Mouse (Mus musculus) limb, embryonic 15.5 days (tissue): ENCODE data around the gene Olfr1217. TPM values are rescaled to one million over a fixed set of nuclear protein-coding genes. Genes with fewer than 3 reads are reported as not detected.
"Not testable (repeated sequence)": the region's sequence is repeated elsewhere in the genome, so short reads cannot be mapped to it uniquely, and the experiment has no call there.

Experiments
- ATAC-seq: fragments of 200-750 bp; cut with Nextera tagmentation; 2 replicates; pipeline ENCODE4 v1.8.0; 2017; ENCODE audit warnings: low read depth, moderate TSS enrichment; ENCODE audit not compliant: insufficient number of reproducible peaks, low FRiP score, low TSS enrichment
- H3K27ac ChIP-seq: fragments of 300-500 bp; sonication (generic); 2 replicates; pipeline ENCODE4 v1.5.1; 2015; ENCODE audit warnings: moderate library complexity, mild to moderate bottlenecking, inconsistent platforms
- H3K27me3 ChIP-seq: fragments of 300-500 bp; sonication (generic); 2 replicates; pipeline ENCODE4 v1.6.1; 2015; ENCODE audit warnings: inconsistent platforms
- H3K36me3 ChIP-seq: fragments of 300-500 bp; sonication (generic); 2 replicates; pipeline ENCODE4 v1.6.1; 2015; ENCODE audit warnings: inconsistent platforms
- H3K4me1 ChIP-seq: fragments of 300-500 bp; sonication (generic); 2 replicates; pipeline ENCODE4 v1.6.1; 2015; ENCODE audit warnings: inconsistent platforms
- H3K4me2 ChIP-seq: fragments of 300-500 bp; sonication (generic); 2 replicates; pipeline ENCODE4 v1.6.1; 2015; ENCODE audit warnings: mild to moderate bottlenecking, inconsistent platforms
- H3K4me3 ChIP-seq: fragments of 300-500 bp; sonication (generic); 2 replicates; pipeline ENCODE4 v1.5.1; 2015; ENCODE audit warnings: mild to moderate bottlenecking, inconsistent platforms
- H3K9ac ChIP-seq: fragments of 300-500 bp; sonication (generic); 2 replicates; pipeline ENCODE4 v1.6.1; 2015; ENCODE audit warnings: inconsistent platforms
- H3K9me3 ChIP-seq: fragments of 300-500 bp; sonication (generic); 2 replicates; pipeline ENCODE4 v1.6.1; 2016; ENCODE audit warnings: inconsistent platforms
- WGBS: fragments of 180-500 bp; shearing (Covaris S2); methylation state at CpG from one replicate; pipeline ENCODE4 v1.1.7; 2015; 5-methylcytosine and 5-hydroxymethylcytosine counted together
- polyA plus RNA-seq: library from polyadenylated mRNA; unstranded; fragments of >200 nt; fragmentation: Nextera tagmentation; extraction: Ambion mirVana; gene quantifications from 2 replicates; pipeline ENCODE4 v1.2.1, GENCODE M21; 2015

Olfr1217 gene
- not detected in 2 replicates for polyA plus RNA-seq

GRCm38 (mm10) chr2:89031965-89032364 lies at the start of gene Olfr1217:
TSS of gene Olfr1217 (minus strand) at chr2:89032065.
- ATAC-seq, result no peak
- whole genome bisulfite sequencing, result 73% methylated on average over 2 of the region's 2 CpGs

DNA sequence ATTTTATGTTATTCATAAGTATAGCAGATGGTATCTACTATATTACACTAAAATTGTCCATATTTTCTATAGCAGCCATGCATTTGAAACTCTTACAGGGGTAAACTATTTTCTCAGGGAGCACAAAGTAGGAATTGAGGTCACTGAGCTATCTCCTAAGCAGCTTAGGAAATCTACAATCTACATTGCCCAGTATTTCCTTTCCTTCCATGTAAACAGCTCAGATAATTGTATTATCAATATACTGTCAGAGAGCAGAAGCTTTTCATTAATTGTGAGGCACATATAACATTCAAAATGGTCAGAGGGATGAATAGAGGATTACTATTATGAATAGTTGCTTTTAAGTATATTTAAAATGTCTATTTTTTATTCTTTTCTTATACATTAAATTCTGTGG lies 49.6 kb upstream of the Olfr1217 start:
- Histone ChIP-seq H3K27me3 (no peaks in the 10 kb centered on the region), H3K36me3 (no peaks in the 10 kb centered on the region), H3K9ac (no peak overlapping the region), H3K4me1 (no peaks in the 10 kb centered on the region), H3K4me3 (no peak overlapping the region), H3K4me2 (no peak overlapping the region), H3K9me3 (no peaks in the 10 kb centered on the region), H3K27ac (no peak overlapping the region)
- ATAC-seq, result no peak

More at GRCm38 (mm10) chr2:89031965-89032364, at the start of gene Olfr1217:
- Histone ChIP-seq H3K27ac (no peak within 1 kb of the TSS), H3K4me2 (no peak within 1 kb of the TSS), H3K36me3 (no peaks in the 10 kb centered on the region), H3K4me3 (no peak within 1 kb of the TSS), H3K9me3 (no peaks in the 10 kb centered on the region), H3K4me1 (no peaks in the 10 kb centered on the region), H3K9ac (no peak within 1 kb of the TSS), H3K27me3 (no peaks in the 10 kb centered on the region)

- Histone ChIP-seq H3K27ac (no peak within 1 kb of the TSS), H3K27me3 (no peaks in the 10 kb centered on the region), H3K9me3 (no peaks in the 10 kb centered on the region), H3K36me3 (no peaks in the 10 kb centered on the region), H3K4me3 (no peak within 1 kb of the TSS), H3K9ac (no peak within 1 kb of the TSS), H3K4me1 (no peaks in the 10 kb centered on the region), H3K4me2 (no peak within 1 kb of the TSS)
- no peak for ATAC-seq
Measured at GRCm38 (mm10) chr2:89061087-89061486, 29.2 kb upstream of the Olfr1217 start, which contains the start of gene Olfr1218. TSS of gene Olfr1218 (minus strand) at chr2:89061187.

DNA sequence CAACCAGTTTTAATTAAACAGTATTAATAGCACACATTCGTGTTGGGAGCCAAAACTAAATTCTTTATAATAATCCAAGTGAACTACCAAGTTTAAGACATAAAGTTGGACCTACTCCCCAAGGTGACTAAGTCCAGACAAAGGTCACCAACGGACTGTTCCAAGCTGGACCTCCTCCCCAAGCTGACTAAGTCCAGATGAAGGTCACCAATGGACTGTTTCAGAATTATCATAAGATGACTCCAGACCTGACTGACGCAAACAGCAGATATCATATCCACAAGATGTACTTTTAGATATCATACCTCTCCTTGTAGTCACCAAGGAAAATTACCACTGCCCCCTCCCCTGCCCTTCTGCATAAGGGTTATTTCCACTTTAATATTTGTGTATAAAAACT lies 10.4 kb downstream of the Olfr1217 start:
- not testable (repeated sequence) for H3K27me3 ChIP-seq, H3K9me3 ChIP-seq, ATAC-seq, H3K36me3 ChIP-seq, H3K4me3 ChIP-seq, H3K4me1 ChIP-seq, H3K4me2 ChIP-seq, H3K9ac ChIP-seq, H3K27ac ChIP-seq
- WGBS, result 67% methylated on average over 3 of the region's 3 CpGs

DNA sequence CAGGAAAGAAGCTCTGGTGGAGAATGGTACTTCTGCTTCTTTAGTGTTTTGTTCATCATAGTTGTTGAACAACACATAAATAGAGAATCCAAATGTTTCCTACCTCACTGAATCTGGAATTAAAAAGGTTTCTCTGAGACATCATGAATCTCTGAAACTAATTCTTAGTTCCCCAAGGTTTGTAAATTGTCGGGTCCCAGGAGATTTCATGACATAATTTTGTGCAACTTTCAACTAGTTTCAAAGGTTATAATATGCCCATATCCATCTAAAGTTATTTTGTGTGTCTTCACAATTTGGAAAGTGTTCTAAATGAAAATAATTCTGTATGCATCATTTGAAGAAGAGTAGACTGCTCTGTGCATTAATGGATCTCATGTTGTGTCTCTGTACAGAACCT lies 13.6 kb downstream of the Olfr1217 start, which contains the start of gene Olfr1216:
TSS of gene Olfr1216 (minus strand) at position 101 of the 400 bp plus-strand sequence.
- no peak within 1 kb of the TSS for H3K27ac ChIP-seq
- no peaks in the 10 kb centered on the region for H3K27me3 ChIP-seq
- H3K4me3 ChIP-seq, result no peak within 1 kb of the TSS
- H3K4me1 ChIP-seq, result no peaks in the 10 kb centered on the region
- H3K9ac ChIP-seq, result no peak within 1 kb of the TSS
- H3K36me3 ChIP-seq, result no peaks in the 10 kb centered on the region
- ATAC-seq, result no peak
- H3K4me2 ChIP-seq, result no peak within 1 kb of the TSS
- 65% methylated on average over 1 of the region's 1 CpGs for WGBS
- no peaks in the 10 kb centered on the region for H3K9me3 ChIP-seq

GRCm38 (mm10) chr2:89006873-89007272 lies 25.0 kb downstream of the Olfr1217 start, which contains the start of gene Olfr1215:
TSS of gene Olfr1215 (minus strand) at chr2:89006973.
- Histone ChIP-seq H3K36me3 (no peaks in the 10 kb centered on the region), H3K4me3 (no peak within 1 kb of the TSS), H3K9me3 (no peaks in the 10 kb centered on the region), H3K9ac (no peak within 1 kb of the TSS), H3K4me1 (no peaks in the 10 kb centered on the region), H3K27ac (no peak within 1 kb of the TSS), H3K4me2 (no peak within 1 kb of the TSS), H3K27me3 (no peaks in the 10 kb centered on the region)
- 66% methylated on average over 2 of the region's 2 CpGs for WGBS
- ATAC-seq, result no peak

DNA sequence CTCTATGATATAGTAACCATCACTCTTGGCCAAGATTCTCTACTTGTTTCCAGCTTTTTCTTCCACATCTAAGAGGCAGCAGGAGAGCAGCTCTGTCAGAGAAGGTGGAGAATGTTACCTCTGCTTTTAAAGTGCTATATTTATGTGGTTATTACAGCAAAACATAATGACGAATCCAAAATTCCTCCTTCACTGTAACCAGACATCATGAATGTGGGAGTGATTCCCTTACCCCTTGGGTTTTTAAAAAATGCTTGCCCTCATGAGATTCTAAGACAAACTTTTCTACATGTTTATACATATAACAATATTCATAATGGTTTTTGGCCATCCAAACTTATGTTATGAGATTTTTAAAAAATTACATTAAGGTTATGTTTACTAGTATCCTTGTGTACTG lies 39.3 kb downstream of the Olfr1217 start, which contains the start of gene Olfr1214:
TSS of gene Olfr1214 (minus strand) at position 101 of the 400 bp plus-strand sequence.
- no peaks in the 10 kb centered on the region for H3K9me3 ChIP-seq
- H3K27ac ChIP-seq, result no peak within 1 kb of the TSS
- H3K27me3 ChIP-seq, result no peaks in the 10 kb centered on the region
- no peak within 1 kb of the TSS for H3K9ac ChIP-seq
- WGBS, result 74% methylated on average over 1 of the region's 1 CpGs
- ATAC-seq, result no peak
- H3K4me3 ChIP-seq, result no peak within 1 kb of the TSS
- H3K4me2 ChIP-seq, result no peak within 1 kb of the TSS
- H3K36me3 ChIP-seq, result no peaks in the 10 kb centered on the region
- no peaks in the 10 kb centered on the region for H3K4me1 ChIP-seq

GRCm38 (mm10) chr2:88980181-88980580 lies 51.7 kb downstream of the Olfr1217 start, which contains the start of gene Gm13762:
TSS of gene Gm13762 (minus strand) at chr2:88980281.
- no peak for ATAC-seq
- WGBS, result 88% methylated on average over 1 of the region's 1 CpGs
- no peak within 1 kb of the TSS for H3K4me2 ChIP-seq

More at GRCm38 (mm10) chr2:88980181-88980580, 51.7 kb downstream of the Olfr1217 start, which contains the start of gene Gm13762:
- Histone ChIP-seq H3K27me3 (no peaks in the 10 kb centered on the region), H3K9ac (no peak within 1 kb of the TSS), H3K4me3 (no peak within 1 kb of the TSS), H3K9me3 (no peaks in the 10 kb centered on the region), H3K4me1 (no peaks in the 10 kb centered on the region), H3K36me3 (no peaks in the 10 kb centered on the region), H3K27ac (no peak within 1 kb of the TSS)

Other genes starting within 250 kb of the Olfr1217 start
- not detected in 2 replicates for gene Olfr1201, start 239.0 kb downstream of the Olfr1217 start, polyA plus RNA-seq
- not detected in 2 replicates for gene Olfr1202, start 217.6 kb downstream of the Olfr1217 start, polyA plus RNA-seq
- not detected in 2 replicates for gene Olfr1205, start 202.3 kb downstream of the Olfr1217 start, polyA plus RNA-seq
- gene Olfr1204, start 182.8 kb downstream of the Olfr1217 start, polyA plus RNA-seq, result not detected in 2 replicates
- not detected in 2 replicates for gene Olfr1206, start 168.8 kb downstream of the Olfr1217 start, polyA plus RNA-seq
- gene Olfr1208, start 129.8 kb downstream of the Olfr1217 start, polyA plus RNA-seq, result not detected in 2 replicates
- gene Olfr1209, start 116.9 kb downstream of the Olfr1217 start, polyA plus RNA-seq, result not detected in 2 replicates
- not detected in 2 replicates for gene Olfr1211, start 94.0 kb downstream of the Olfr1217 start, polyA plus RNA-seq
- gene Olfr1212, start 78.1 kb downstream of the Olfr1217 start, polyA plus RNA-seq, result not detected in 2 replicates
- gene Gm13762, start 51.8 kb downstream of the Olfr1217 start, polyA plus RNA-seq, result not detected in 2 replicates
- not detected in 2 replicates for gene Olfr1214, start 39.4 kb downstream of the Olfr1217 start, polyA plus RNA-seq
- gene Olfr1215, start 25.1 kb downstream of the Olfr1217 start, polyA plus RNA-seq, result not detected in 2 replicates
- gene Olfr1216, start 13.7 kb downstream of the Olfr1217 start, polyA plus RNA-seq, result not detected in 2 replicates
- gene Olfr1218, start 29.1 kb upstream of the Olfr1217 start, polyA plus RNA-seq, result not detected in 2 replicates
- gene Olfr1219, start 51.4 kb upstream of the Olfr1217 start, polyA plus RNA-seq, result not detected in 2 replicates
- gene Olfr1220, start 74.8 kb upstream of the Olfr1217 start, polyA plus RNA-seq, result not detected in 2 replicates
- not detected in 2 replicates for gene Olfr1221, start 85.2 kb upstream of the Olfr1217 start, polyA plus RNA-seq
- not detected in 2 replicates for gene Olfr1222, start 101.0 kb upstream of the Olfr1217 start, polyA plus RNA-seq
- not detected in 2 replicates for gene Olfr1223, start 119.5 kb upstream of the Olfr1217 start, polyA plus RNA-seq
- not detected in 2 replicates for gene Olfr1224-ps1, start 132.0 kb upstream of the Olfr1217 start, polyA plus RNA-seq
- gene Olfr1225, start 142.6 kb upstream of the Olfr1217 start, polyA plus RNA-seq, result not detected in 2 replicates
- gene Olfr1226, start 168.0 kb upstream of the Olfr1217 start, polyA plus RNA-seq, result not detected in 2 replicates
- not detected in 2 replicates for gene Olfr1228, start 222.0 kb upstream of the Olfr1217 start, polyA plus RNA-seq